Mouse (Mus musculus) neutrophil, adult 5-6 weeks (primary cell): ENCODE results near the gene Ikzf3. TPM values are rescaled to one million over a fixed set of nuclear protein-coding genes. Genes with fewer than 3 reads are reported as not detected.

Source experiments
- ATAC-seq: fragments of 151-379, 151-347 bp; 2 replicates; pipeline ENCODE4 v1.8.0; 2017; ENCODE audit warnings: mild to moderate bottlenecking, moderate TSS enrichment; ENCODE audit not compliant: insufficient number of reproducible peaks, poor library complexity, low FRiP score, severe bottlenecking; ENCODE audit errors: extremely low read depth
- total RNA-seq: library from RNA; stranded (forward); fragments of 200-1000 nt; gene quantifications from 2 replicates; pipeline ENCODE4 v1.2.3, GENCODE M21; 2017

The Ikzf3 gene
- total RNA-seq, 1 experiment from 2014 or later, result 346 TPM

DNA sequence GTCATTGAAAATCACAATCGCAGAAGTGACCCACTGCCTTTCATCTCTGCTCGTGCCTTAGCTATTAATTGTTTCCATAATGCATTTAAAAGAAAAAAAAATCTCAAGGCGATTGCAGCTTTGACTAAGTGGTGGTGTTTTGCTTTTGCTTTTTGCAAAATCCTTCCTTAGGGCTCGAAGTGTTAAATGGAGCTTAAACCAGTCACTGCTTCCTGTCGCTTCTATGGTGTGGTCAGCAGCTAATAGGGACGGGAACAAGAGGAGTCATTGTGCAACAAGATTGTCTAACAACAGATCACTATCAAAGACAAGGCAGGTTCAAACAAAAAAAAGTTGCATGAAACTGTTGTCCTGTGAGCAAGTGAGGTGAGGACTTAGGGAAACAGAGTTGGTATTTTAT is 64.6 kb downstream of the Ikzf3 start:
- no peak for ATAC-seq

DNA sequence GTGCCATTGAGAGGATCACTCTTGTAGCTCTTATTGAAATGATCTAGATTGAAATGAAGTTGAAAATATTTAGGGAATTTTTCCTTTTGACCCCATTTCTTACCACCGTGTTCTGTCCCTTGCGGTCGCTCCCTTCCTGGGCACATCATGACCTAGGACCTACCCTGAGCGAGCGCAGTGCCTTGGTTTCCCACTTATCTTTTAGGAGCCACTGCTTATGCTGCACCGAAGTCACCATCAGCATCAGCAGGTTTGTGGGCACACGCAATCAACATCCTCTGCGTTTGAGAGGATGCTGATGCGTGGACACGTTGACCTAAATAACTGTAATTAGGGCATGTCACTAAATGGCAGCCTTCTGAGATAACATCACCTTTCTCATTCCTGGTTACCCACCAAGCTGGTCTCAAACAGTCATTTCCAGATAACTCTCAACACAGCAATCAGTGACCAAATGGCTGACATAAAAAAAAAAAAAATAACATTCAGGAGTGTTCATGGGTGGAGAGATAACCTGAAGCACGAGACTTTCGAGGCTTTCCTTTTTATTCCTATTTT is 65.8 kb downstream of the Ikzf3 start:
- ATAC-seq, result no peak

DNA sequence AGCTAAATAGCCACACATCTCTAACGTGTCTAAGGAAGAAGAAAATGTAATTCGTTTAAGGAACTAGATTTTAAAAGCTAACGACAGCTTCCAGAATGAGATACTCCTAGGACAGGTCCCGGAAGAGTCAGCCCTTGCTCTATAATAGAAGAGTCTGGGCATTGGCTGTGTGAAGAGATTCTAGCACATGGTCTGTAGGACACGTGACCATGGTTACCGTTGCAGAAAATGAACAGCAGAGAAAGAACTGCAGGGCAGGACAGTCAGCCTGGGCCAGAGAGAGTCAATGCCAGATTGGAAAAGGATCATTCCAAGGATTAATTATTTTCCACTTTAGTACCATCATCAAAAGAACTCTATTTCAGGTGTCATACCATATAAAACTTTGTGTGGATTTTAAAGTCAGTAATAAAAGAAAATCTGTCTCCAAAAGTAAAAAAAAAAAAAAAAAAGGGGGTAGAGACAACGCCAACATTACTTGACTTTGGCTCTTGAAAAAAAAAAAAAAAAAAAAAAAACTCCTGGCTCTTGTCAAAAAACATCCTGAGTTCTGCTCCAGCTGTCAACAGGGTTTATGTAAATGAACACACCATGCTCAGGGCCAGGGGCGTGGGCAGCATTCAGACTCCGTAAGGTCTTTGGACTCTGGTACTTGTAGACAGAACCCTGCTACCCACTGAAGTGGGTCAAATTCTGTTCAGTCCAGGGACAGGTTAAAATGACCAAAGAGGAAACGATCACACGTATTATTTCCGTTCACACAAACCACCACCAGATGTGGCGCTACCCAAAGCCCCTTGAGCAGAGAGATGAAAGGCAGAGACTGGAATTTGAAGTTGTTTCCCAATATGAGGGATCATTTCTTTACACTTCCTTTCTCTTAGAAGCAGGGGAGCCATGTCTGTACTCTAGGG is 66.5 kb downstream of the Ikzf3 start:
- ATAC-seq, result no peak

DNA sequence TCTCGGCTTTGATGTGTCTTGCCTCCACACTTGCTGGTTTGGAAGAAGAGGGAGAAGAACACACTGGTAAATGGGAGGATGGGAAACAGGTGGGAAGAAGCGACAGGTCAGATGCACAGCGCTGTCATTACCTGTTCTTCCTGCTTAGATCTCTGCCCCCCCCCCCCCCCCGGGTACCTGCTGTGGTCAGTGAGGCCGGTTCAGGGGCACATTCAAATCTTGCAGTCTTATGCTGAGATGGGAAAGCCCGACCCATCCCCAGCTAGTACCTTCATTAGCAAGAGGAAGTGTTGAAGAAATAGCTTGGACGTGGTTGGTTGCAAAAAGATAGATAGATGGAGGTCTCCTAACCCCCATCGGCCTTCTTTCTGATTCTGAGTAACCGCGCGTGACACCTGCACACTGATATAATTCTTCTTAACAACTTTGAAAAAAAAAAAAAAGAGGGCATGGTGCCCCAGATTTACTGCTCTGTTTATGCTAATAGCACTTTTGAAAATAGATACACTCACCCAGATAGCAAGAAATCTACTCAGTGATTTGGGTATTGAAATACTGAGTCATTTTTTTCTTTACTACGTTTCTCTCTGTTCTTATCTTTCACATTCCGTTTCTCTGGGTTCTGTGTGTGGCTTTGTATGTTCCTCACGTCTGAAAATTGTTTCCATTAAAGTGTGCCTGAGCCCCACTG is 68.7 kb downstream of the Ikzf3 start:
- no peak for ATAC-seq

DNA sequence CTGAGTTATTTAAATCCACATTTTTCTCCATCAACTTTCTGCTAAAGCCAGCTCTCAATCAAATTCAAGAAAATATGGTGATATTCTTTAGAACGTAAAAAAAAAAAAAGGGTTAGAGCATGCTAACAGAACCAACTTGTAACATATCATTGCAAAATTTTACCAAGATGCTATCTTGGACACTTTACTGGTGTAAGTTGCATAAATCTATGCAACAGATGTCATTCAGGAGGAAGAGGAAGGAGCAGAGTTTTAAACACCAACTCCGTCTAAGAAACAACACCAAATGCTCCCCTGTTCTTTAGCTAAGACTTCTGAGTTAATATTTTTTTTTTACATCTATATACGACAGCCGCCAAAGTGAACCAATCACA is 69.4 kb downstream of the Ikzf3 start:
- no peak for ATAC-seq

DNA sequence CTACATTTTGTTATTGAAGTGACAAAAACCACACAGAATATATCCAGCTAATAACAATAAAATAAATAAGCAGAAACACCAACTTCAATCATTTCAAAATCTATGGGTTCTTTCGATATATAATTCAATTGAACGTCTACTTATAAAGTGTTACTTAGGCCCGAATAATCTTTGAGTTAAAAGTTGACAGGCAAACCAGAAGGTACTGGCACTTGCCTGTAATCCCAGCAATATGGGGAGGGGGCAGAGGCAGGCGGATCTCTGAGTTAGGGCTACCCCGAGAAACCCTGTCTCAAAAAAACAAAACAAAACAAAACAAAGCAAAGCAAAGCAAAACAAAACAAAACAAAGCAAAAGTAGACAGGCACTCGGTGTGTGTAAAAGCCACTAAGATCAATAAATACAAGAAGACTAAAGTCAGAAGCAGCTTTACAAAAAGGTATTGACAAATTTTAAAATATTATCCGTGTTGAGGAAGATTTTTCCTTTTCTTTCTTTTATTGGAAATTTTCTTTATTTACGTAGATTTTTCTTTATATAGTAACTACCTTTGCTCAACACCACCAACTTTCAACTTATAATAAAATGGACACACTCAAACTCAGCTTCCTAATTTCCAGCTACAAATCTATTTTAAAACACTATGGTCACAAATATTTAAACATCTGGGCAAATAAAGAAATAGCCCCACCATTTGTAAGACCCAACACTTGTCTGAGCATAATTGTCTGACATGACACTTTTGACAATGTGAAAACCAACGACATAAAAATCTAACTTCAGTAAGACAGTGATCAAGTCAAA is 70.0 kb downstream of the Ikzf3 start:
- ATAC-seq, result no peak

DNA sequence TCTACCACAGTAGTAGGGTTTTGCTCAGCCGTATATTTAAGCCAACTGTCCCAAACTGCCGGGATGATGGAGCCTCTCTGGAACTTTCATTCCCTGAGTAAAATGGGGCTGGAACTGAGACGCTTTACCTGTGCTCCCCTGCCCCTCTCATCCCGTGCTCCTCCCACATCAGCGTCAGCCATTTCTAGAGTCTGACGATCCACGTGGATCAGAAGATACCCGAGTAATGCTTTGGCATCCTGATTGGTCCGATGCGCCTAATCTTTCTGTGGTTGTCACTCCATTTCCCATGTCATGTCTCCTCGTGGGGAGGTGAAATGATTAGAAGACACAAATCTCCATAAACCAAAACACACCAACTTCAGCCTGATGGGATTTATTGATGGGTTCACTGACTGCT is 70.9 kb downstream of the Ikzf3 start:
- ATAC-seq, result no peak

DNA sequence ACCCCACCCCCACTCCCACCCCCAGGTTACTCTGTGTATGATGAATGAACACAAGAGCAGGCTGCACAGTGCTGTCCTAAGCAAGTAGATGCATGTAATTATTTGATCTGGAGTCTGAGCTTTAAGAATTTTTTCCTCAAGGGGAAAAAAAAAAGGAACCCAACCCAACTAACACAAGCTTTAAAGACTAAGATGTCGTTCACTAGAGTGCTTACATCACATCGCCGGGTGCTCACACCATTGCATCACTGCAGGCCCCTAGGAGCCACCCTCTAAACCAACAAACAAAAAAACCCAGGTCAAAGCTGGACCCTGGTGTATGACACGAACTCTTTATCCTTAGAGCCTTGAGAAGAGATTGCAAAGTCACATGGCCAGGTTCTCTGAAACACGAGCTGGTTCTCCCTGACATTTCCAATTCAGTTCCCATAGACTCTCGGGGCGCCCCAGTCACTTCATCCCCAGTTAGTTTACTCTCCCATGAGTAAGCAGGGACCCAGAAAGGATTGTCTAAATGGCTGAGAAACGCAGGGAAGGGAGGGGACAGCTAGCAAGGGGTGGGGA is 71.8 kb downstream of the Ikzf3 start:
- no peak for ATAC-seq

DNA sequence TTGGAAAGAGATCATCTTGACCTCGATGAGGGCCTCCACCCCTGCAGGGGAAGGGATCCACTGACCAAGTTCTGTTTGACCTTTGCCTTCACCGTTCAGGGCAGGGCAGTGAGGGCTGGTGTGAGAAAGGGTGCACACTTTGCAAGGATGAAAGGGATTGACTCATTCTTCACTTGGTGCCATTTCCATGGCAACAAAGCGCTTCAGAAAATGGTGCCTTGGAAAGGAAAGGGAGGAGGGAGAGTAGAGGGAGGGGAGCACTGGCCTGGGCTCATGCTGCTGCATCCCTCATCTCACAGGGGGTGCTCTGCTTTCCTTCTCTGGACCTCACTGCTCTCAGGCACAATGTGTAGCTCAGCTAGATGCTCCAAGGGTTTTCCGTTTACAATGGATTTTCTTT is 73.1 kb downstream of the Ikzf3 start:
- ATAC-seq, result no peak

DNA sequence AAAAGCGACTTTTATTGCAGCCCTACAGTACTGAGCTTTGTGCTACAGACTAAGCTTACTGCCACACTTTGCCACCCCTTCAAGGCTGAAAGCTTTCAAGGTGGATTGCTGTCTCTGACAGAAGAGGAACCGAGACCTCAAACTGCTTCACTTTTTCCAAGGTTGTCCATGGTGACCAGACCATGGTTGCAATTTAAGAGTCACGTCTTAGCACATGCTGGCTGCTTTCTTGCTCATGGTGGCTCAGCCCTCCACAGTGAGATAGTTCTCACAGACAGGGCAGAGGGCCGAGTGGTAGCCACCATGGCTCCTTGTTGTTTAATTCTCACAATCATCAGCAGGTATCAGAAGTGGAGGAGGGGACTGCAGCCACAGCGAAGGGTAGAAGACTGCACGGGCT is 75.0 kb downstream of the Ikzf3 start:
- ATAC-seq, result peak; percentile 65

DNA sequence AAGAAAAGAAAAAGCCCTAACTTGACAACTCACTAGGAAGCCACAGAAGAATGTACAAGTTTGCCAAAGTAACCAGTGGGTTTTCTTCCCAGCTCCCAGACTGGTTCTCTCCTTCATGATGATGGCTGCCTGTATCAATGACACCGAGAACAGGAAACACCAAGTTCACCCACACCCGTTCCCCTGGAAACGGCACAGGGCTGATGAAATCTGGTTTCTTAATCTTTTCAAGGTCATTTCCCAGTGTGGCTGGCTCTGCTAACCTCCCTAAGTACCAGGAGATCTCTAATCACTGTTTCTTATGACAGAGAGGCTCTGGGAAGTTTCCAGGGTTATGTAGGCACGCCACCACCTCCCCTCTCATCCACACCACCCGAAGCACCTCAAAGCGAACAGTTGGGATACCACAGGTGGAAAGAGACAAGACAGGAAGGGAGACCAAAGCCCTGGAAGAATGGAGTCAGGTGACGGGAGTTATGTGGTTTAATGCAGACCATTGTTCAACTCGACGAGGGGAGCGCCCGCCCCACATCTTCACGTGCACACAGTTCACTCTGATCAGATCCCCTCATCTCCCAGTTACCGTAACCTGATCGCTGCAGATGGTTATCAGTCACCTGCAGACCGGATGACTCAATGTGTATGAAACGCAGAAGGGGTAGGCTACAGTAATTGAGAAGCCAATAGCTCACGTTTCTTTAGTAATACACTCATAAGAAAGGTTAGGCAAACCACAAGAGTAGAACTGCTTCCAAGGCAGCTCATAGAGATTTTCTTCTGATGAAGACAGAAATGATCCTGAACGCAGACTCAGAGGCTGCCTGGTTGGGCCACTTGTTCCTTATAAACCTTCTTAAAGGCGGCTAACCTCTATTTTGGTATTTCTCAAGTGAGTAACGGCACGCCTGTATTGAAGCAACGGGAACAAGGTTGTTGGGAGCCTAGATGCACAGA is 75.8 kb downstream of the Ikzf3 start:
- no peak for ATAC-seq

DNA sequence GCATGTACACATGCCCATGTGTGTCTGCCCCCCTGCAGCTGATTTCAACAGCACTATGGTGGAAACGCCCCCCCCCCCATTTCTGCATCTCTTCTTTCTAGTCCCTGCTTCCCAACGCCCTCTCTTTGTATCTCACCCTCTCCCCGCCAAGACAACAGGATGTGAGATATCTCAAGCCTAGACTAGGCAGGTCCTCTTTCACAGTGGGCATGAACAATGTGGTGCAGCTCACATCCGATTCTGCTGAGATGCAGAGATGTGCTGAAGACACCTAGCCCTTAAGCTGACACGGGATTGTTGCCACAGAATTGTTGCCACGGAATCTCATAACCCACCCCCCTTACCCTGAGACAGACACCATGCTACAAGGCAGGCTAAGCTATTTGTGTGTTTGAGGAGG is 81.3 kb downstream of the Ikzf3 start:
- ATAC-seq, result no peak

DNA sequence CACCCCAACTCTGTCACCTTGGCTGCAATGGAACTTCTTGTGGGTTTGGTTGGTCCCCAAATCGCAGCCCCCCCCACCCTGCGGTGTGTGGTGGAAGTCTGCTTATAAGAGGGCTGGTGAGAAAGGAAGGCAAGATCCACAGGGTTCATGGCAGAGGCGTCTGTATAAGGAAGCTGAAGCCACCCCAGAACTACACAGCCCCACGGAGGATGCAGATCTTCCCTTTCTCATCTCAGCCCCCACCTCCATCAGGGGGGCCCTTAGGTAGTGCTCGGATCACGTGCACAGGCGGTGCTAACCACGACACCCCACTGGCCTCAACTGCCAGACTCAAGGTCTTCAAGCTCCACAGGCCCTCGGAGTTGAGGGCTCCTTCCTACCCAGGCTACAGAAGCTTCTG is 81.9 kb downstream of the Ikzf3 start:
- ATAC-seq, result no peak

DNA sequence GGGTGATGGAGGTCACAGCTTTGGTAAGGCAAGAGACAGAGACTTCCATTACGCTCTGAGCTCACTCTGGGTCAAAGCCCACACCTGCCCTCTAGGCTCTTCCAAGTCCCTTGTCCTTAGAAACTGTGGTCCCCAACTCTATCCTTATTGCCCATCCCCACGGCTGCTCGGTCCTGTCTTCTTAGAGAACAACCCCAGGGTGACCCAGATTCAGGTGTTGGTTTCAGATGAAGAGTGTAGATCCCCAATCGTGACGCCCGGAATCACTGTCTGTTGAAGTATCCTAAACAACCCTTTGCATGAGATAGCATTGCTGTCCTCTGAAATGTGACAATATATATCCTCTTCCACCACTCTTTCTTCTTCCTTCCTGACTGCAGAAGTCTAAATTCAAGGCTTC is 83.6 kb downstream of the Ikzf3 start:
- ATAC-seq, result no peak

DNA sequence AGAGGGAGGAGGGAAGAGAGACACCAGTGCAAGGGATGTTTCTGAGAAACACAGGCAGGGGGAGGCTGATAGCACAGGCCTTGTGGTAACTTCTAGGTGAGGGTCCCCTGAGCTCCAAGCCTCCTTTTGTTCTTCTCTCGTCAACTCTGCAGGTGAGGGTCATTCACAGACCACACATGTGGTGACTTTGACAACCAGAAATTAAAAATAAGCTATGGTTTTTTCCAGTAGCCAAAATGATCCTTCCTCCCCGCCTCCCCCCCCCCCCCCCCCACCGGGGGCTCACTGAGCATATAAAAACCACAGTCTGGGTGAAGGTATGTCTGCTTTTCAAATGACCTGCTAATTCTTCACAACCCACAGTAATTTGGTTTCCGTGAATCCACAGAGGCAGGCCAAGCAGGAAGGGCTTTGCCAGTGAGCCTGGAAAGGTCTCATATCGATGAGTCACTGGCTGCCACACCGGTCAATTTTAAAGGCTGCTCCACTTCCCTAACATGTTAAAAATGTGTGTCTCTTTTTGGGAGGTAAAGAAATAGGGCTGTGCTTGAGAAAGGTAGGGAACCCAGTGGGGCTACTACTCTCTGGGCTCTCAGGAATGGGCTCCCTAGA is 84.6 kb downstream of the Ikzf3 start:
- ATAC-seq, result no peak

DNA sequence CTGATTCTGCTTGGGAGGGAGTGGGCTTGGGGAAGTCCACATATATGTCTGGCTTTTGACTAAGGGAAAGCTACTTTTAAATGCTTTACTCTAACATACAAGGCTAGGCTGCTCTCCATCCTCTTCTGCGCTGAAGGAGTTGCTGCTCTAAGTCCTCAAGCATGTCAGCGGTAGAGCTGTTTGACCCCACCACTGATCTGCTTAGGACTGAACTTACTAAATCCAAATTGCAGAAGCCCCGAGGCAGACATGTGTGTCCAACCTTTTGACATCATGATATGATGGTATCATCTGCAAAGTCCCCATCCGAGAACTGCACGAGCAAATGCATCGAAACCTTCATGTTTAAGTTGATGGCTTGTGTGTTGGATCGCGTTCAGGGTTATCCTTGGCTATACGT is 86.0 kb downstream of the Ikzf3 start:
- ATAC-seq, result no peak

DNA sequence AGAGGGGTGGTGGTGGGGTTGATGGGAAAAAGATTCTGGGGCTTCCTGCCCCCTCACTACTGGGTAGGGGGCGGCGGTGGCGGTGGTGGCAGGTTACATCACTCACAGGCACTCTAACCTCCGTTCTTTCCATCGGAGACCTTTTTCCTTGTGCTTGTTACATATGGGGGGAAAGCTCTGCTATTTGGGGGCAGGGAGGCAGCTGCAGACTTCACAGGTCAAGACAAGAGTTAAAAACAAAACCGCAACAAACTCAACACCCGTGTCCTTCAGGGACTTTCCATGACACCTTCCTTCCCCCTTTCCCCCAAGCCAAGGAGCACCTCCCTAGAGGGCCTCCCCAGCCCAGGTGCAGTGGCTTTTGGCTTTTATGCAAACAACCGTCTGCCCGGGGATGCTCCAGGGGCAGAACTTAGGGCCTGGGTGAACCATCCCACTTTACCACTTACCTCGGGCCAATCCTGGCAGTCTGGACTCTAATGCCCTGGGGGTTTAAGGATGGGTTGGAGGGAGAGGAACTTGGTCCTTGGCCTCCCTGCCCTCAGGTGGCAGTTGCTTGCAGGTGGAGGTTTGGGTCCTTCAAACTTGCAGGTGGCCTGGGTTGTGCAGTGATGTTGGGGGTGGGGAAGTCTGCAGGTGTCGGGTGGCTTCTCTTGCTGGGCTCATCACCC is 86.6 kb downstream of the Ikzf3 start:
- peak; percentile 37 for ATAC-seq
